Mouse (Mus musculus) lung, embryonic 15.5 days (tissue): ENCODE measurements around the gene Krt1. TPM values are rescaled to one million over a fixed set of nuclear protein-coding genes. Genes with fewer than 3 reads are reported as not detected.

ENCODE experiments used
- ATAC-seq: fragments of 200-750 bp; cut with Nextera tagmentation; 2 replicates; pipeline ENCODE4 v1.8.0; 2017; ENCODE audit warnings: moderate number of reproducible peaks, borderline replicate concordance; ENCODE audit not compliant: low FRiP score, low TSS enrichment; ENCODE audit errors: extremely low read depth
- H3K27ac ChIP-seq: fragments of 300-500 bp; sonication (generic); 2 replicates; pipeline ENCODE4 v1.5.1; 2015; ENCODE audit warnings: moderate library complexity, mild to moderate bottlenecking, inconsistent platforms
- H3K27me3 ChIP-seq: fragments of 300-500 bp; sonication (generic); 2 replicates; pipeline ENCODE4 v1.6.1; 2015; ENCODE audit warnings: inconsistent platforms
- H3K36me3 ChIP-seq: fragments of 300-500 bp; sonication (generic); 2 replicates; pipeline ENCODE4 v1.6.1; 2015; ENCODE audit warnings: inconsistent platforms
- H3K4me1 ChIP-seq: fragments of 300-500 bp; sonication (generic); 2 replicates; pipeline ENCODE4 v1.6.1; 2015; ENCODE audit warnings: inconsistent platforms
- H3K4me2 ChIP-seq: fragments of 300-500 bp; sonication (generic); 2 replicates; pipeline ENCODE4 v1.6.1; 2015; ENCODE audit warnings: inconsistent platforms, mild to moderate bottlenecking, moderate library complexity
- H3K4me3 ChIP-seq: fragments of 300-500 bp; sonication (generic); 2 replicates; pipeline ENCODE4 v1.5.1; 2015; ENCODE audit warnings: mild to moderate bottlenecking, inconsistent platforms
- H3K9ac ChIP-seq: fragments of 300-500 bp; sonication (generic); 2 replicates; pipeline ENCODE4 v1.6.1; 2015; ENCODE audit warnings: inconsistent platforms
- H3K9me3 ChIP-seq: fragments of 300-500 bp; sonication (generic); 2 replicates; pipeline ENCODE4 v1.6.1; 2016; ENCODE audit warnings: inconsistent platforms
- WGBS: fragments of 180-500 bp; shearing (Covaris S2); methylation state at CpG from one replicate; pipeline ENCODE4 v1.1.7; 2015; 5-methylcytosine and 5-hydroxymethylcytosine counted together
- polyA plus RNA-seq: library from polyadenylated mRNA; unstranded; fragments of >200 nt; fragmentation: Nextera tagmentation; extraction: Ambion mirVana; gene quantifications from 2 replicates; pipeline ENCODE4 v1.2.1, GENCODE M21; 2015

Krt1 gene
- 0.54 and 0.55 TPM in 2 replicates for polyA plus RNA-seq

GRCm38 (mm10) chr15:101850694-101851093 lies at the start of gene Krt1:
Krt1 (minus strand) TSS chr15:101850794.
- no peaks in the 10 kb centered on the region for H3K9me3 ChIP-seq
- 57% methylated on average over 6 of the region's 6 CpGs for WGBS
- peaks cover 43% of the 10 kb centered on the region for H3K27me3 ChIP-seq
- H3K4me2 ChIP-seq, result no peak within 1 kb of the TSS
- no peak within 1 kb of the TSS for H3K4me3 ChIP-seq
- ATAC-seq, result no peak
- no peaks in the 10 kb centered on the region for H3K36me3 ChIP-seq
- no peak within 1 kb of the TSS for H3K27ac ChIP-seq
- no peak within 1 kb of the TSS for H3K9ac ChIP-seq
- 0 out of 2 replicates have a peak, but pooled peaks cover under 1% of the 10 kb centered on the region for H3K4me1 ChIP-seq

GRCm38 (mm10) chr15:101895216-101895615 lies 44.6 kb upstream of the Krt1 start:
- H3K4me2 ChIP-seq, result no peak overlapping the region
- WGBS, result 84% methylated on average over 4 of the region's 4 CpGs
- no peaks in the 10 kb centered on the region for H3K27me3 ChIP-seq
- no peaks in the 10 kb centered on the region for H3K9me3 ChIP-seq
- ATAC-seq, result no peak
- H3K9ac ChIP-seq, result no peak overlapping the region
- no peak overlapping the region for H3K4me3 ChIP-seq
- H3K36me3 ChIP-seq, result no peaks in the 10 kb centered on the region
- H3K27ac ChIP-seq, result no peak overlapping the region
- no peaks in the 10 kb centered on the region for H3K4me1 ChIP-seq

GRCm38 (mm10) chr15:101892820-101893219 lies 42.2 kb upstream of the Krt1 start, which contains the start of gene Krt76:
Krt76 (minus strand) TSS chr15:101892920.
- Histone ChIP-seq H3K4me1 (no peaks in the 10 kb centered on the region), H3K27ac (no peak within 1 kb of the TSS), H3K27me3 (no peaks in the 10 kb centered on the region), H3K9me3 (no peaks in the 10 kb centered on the region), H3K9ac (no peak within 1 kb of the TSS), H3K4me3 (no peak within 1 kb of the TSS), H3K36me3 (no peaks in the 10 kb centered on the region), H3K4me2 (no peak within 1 kb of the TSS)
- ATAC-seq, result no peak
- 47% methylated on average over 4 of the region's 4 CpGs for WGBS

GRCm38 (mm10) chr15:101879776-101880175 lies 29.2 kb upstream of the Krt1 start:
- no peak overlapping the region for H3K4me2 ChIP-seq
- 28% methylated on average over 10 of the region's 11 CpGs for WGBS
- H3K9ac ChIP-seq, result no peak overlapping the region
- no peak overlapping the region for H3K27ac ChIP-seq
- peaks cover 2% of the 10 kb centered on the region; the same call in 1 of the 2 replicates for H3K27me3 ChIP-seq
- no peak overlapping the region for H3K4me3 ChIP-seq
- no peak for ATAC-seq
- no peaks in the 10 kb centered on the region for H3K36me3 ChIP-seq
- no peaks in the 10 kb centered on the region for H3K4me1 ChIP-seq
- H3K9me3 ChIP-seq, result no peaks in the 10 kb centered on the region

GRCm38 (mm10) chr15:101878041-101878440 lies 27.4 kb upstream of the Krt1 start:
- H3K4me2 ChIP-seq, result no peak overlapping the region
- no peaks in the 10 kb centered on the region for H3K27me3 ChIP-seq
- no peak for ATAC-seq
- no peak overlapping the region for H3K4me3 ChIP-seq
- WGBS, result 41% methylated on average over 2 of the region's 2 CpGs
- H3K27ac ChIP-seq, result no peak overlapping the region
- H3K9ac ChIP-seq, result no peak overlapping the region
- no peaks in the 10 kb centered on the region for H3K36me3 ChIP-seq
- no peaks in the 10 kb centered on the region for H3K4me1 ChIP-seq
- no peaks in the 10 kb centered on the region for H3K9me3 ChIP-seq

- WGBS, result 74% methylated on average over 1 of the region's 1 CpGs
- Histone ChIP-seq H3K27me3 (0 out of 2 replicates have a peak, but pooled peaks cover under 1% of the 10 kb centered on the region), H3K4me1 (no peaks in the 10 kb centered on the region), H3K36me3 (no peaks in the 10 kb centered on the region), H3K4me2 (no peak overlapping the region), H3K9me3 (no peaks in the 10 kb centered on the region), H3K27ac (no peak overlapping the region), H3K9ac (no peak overlapping the region), H3K4me3 (no peak overlapping the region)
- ATAC-seq, result no peak
These were observed 23.8 kb upstream of the Krt1 start for GRCm38 (mm10) chr15:101874383-101874782.

GRCm38 (mm10) chr15:101873231-101873630 lies 22.6 kb upstream of the Krt1 start:
- ATAC-seq, result no peak
- no peaks in the 10 kb centered on the region for H3K36me3 ChIP-seq
- no peak overlapping the region for H3K9ac ChIP-seq
- no peak overlapping the region for H3K27ac ChIP-seq
- H3K9me3 ChIP-seq, result no peaks in the 10 kb centered on the region
- H3K4me2 ChIP-seq, result no peak overlapping the region
- no peak overlapping the region for H3K4me3 ChIP-seq
- 0 out of 2 replicates have a peak, but pooled peaks cover 11% of the 10 kb centered on the region for H3K27me3 ChIP-seq
- WGBS, result 68% methylated on average over 4 of the region's 4 CpGs
- H3K4me1 ChIP-seq, result no peaks in the 10 kb centered on the region

- Histone ChIP-seq H3K4me2 (no peak within 1 kb of the TSS), H3K36me3 (no peaks in the 10 kb centered on the region), H3K27me3 (0 out of 2 replicates have a peak, but pooled peaks cover 11% of the 10 kb centered on the region), H3K4me1 (no peaks in the 10 kb centered on the region), H3K27ac (no peak within 1 kb of the TSS), H3K9me3 (no peaks in the 10 kb centered on the region), H3K4me3 (no peak within 1 kb of the TSS), H3K9ac (no peak within 1 kb of the TSS)
- WGBS, result 32% methylated on average over 6 of the region's 6 CpGs
- no peak for ATAC-seq
These were observed 18.8 kb upstream of the Krt1 start, which contains the start of gene Krt77 for GRCm38 (mm10) chr15:101869431-101869830. Krt77 (minus strand) TSS chr15:101869705.

GRCm38 (mm10) chr15:101866754-101867153 lies 16.2 kb upstream of the Krt1 start:
- ATAC-seq, result no peak
- Histone ChIP-seq H3K27me3 (peaks cover 13% of the 10 kb centered on the region), H3K27ac (no peak overlapping the region), H3K4me3 (no peak overlapping the region), H3K36me3 (no peaks in the 10 kb centered on the region), H3K4me2 (no peak overlapping the region), H3K4me1 (no peaks in the 10 kb centered on the region), H3K9me3 (no peaks in the 10 kb centered on the region), H3K9ac (no peak overlapping the region)
- 72% methylated on average over 7 of the region's 7 CpGs for WGBS

GRCm38 (mm10) chr15:101860421-101861130 lies 10.0 kb upstream of the Krt1 start:
- no peaks in the 10 kb centered on the region for H3K9me3 ChIP-seq

GRCm38 (mm10) chr15:101859735-101860170 lies 9.2 kb upstream of the Krt1 start:
- Histone ChIP-seq H3K9me3 (no peaks in the 10 kb centered on the region), H3K4me1 (no peaks in the 10 kb centered on the region), H3K36me3 (no peaks in the 10 kb centered on the region), H3K4me3 (peak overlapping the region; percentile 36), H3K27ac (no peak overlapping the region), H3K9ac (peak overlapping the region; percentile 28; the same call in 1 of the 2 replicates), H3K4me2 (peak overlapping the region; percentile 72), H3K27me3 (peaks cover 57% of the 10 kb centered on the region)
- ATAC-seq, result no peak
- under 1% methylated on average over 33 of the region's 33 CpGs for WGBS

More at GRCm38 (mm10) chr15:101860421-101861130, 10.0 kb upstream of the Krt1 start:
- Histone ChIP-seq H3K36me3 (no peaks in the 10 kb centered on the region), H3K4me1 (no peaks in the 10 kb centered on the region), H3K27ac (no peak overlapping the region), H3K4me3 (peak overlapping the region; percentile 36; the same call in 1 of the 2 replicates), H3K4me2 (no peak overlapping the region), H3K27me3 (peaks cover 49% of the 10 kb centered on the region), H3K9ac (no peak overlapping the region)
- 58% methylated on average over 13 of the region's 13 CpGs for WGBS
- ATAC-seq, result no peak

GRCm38 (mm10) chr15:101858673-101859425 lies 8.3 kb upstream of the Krt1 start:
- Histone ChIP-seq H3K4me1 (no peaks in the 10 kb centered on the region), H3K36me3 (no peaks in the 10 kb centered on the region), H3K4me3 (no peak overlapping the region), H3K27ac (no peak overlapping the region), H3K9ac (no peak overlapping the region), H3K4me2 (peak overlapping the region; percentile 72), H3K27me3 (peaks cover 64% of the 10 kb centered on the region), H3K9me3 (no peaks in the 10 kb centered on the region)
- 4% methylated on average over 11 of the region's 11 CpGs for WGBS
- ATAC-seq, result no peak
